Mouse (Mus musculus) CD4-positive, CD25-positive, alpha-beta regulatory T cell (primary cell): Measurements from ENCODE around the gene Fasn. TPM values are rescaled to one million over a fixed set of nuclear protein-coding genes. Genes with fewer than 3 reads are reported as not detected.

ENCODE experiments used
- polyA plus RNA-seq: library from polyadenylated mRNA; unstranded; fragments of 100-300 nt; shearing (Covaris generic); gene quantifications from one replicate; pipeline ENCODE4 v1.2.1, GENCODE M21; 2017

Fasn gene
- 45.8 TPM for polyA plus RNA-seq

GRCm38 (mm10) chr11:120823956-120824786 is at the start of gene Fasn:
TSS of gene Fasn (minus strand) at chr11:120824547.

GRCm38 (mm10) chr11:120795756-120796613 is 28.4 kb downstream of the Fasn start, which contains the start of gene Dus1l:
TSS of gene Dus1l (minus strand) at chr11:120796403.

GRCm38 (mm10) chr11:120784064-120784791 is 40.1 kb downstream of the Fasn start, which contains the start of the genes Rfng and Gps1:
TSS of gene Rfng (minus strand) at chr11:120784207.
TSS of gene Gps1 (plus strand) at chr11:120784272.

GRCm38 (mm10) chr11:120762672-120763041 is 61.7 kb downstream of the Fasn start, which contains the start of gene Hmga1b:
TSS of gene Hmga1b (plus strand) at chr11:120762794.

Other genes with a start within 250 kb of the Fasn start
- gene Arhgdia, start 242.9 kb downstream of the Fasn start, polyA plus RNA-seq = 800 TPM
- gene Alyref, start 226.2 kb downstream of the Fasn start, polyA plus RNA-seq = 327 TPM
- 115 TPM for gene Anapc11, start 226.1 kb downstream of the Fasn start, polyA plus RNA-seq
- 1.2 TPM for gene Npb, start 216.1 kb downstream of the Fasn start, polyA plus RNA-seq
- 159 TPM for gene Pcyt2, start 206.6 kb downstream of the Fasn start, polyA plus RNA-seq
- gene Sirt7, start 199.3 kb downstream of the Fasn start, polyA plus RNA-seq = 300 TPM
- 17.6 TPM for gene Mafg, start 190.9 kb downstream of the Fasn start, polyA plus RNA-seq
- 1.2 TPM for gene Pycr1, start 180.8 kb downstream of the Fasn start, polyA plus RNA-seq
- 0.41 TPM for gene Myadml2, start 176.4 kb downstream of the Fasn start, polyA plus RNA-seq
- gene Notum, start 163.4 kb downstream of the Fasn start, polyA plus RNA-seq = not detected
- 178 TPM for gene Aspscr1, start 151.6 kb downstream of the Fasn start, polyA plus RNA-seq
- 114 TPM for gene Cenpx, start 110.8 kb downstream of the Fasn start, polyA plus RNA-seq
- 67.6 TPM for gene Lrrc45, start 110.6 kb downstream of the Fasn start, polyA plus RNA-seq
- gene Rac3, start 103.1 kb downstream of the Fasn start, polyA plus RNA-seq = 1.8 TPM
- gene Dcxr, start 97.3 kb downstream of the Fasn start, polyA plus RNA-seq = 14.3 TPM
- 0.59 TPM for gene Cbr2, start 92.4 kb downstream of the Fasn start, polyA plus RNA-seq
- gene Hmga1b, start 61.8 kb downstream of the Fasn start, polyA plus RNA-seq = 29.4 TPM
- 39.3 TPM for gene Rfng, start 40.3 kb downstream of the Fasn start, polyA plus RNA-seq
- 159 TPM for gene Gps1, start 40.3 kb downstream of the Fasn start, polyA plus RNA-seq
- gene Dus1l, start 28.1 kb downstream of the Fasn start, polyA plus RNA-seq = 83.8 TPM
- gene Ccdc57, start 108.3 kb upstream of the Fasn start, polyA plus RNA-seq = 0.85 TPM
- 11.1 TPM for gene Slc16a3, start 123.9 kb upstream of the Fasn start, polyA plus RNA-seq
- 161 TPM for gene Csnk1d, start 166.8 kb upstream of the Fasn start, polyA plus RNA-seq
- 76.1 TPM for gene Cd7, start 214.9 kb upstream of the Fasn start, polyA plus RNA-seq
- gene Sectm1b, start 239.0 kb upstream of the Fasn start, polyA plus RNA-seq = not detected